Mouse (Mus musculus) left cerebral cortex, adult 8-10 months (tissue): ENCODE measurements around the gene Sptbn2. TPM values are rescaled to one million over a fixed set of nuclear protein-coding genes. Genes with fewer than 3 reads are reported as not detected.
"Not testable (repeated sequence)": the region's sequence is repeated elsewhere in the genome, so short reads cannot be mapped to it uniquely, and the experiment has no call there.

Source experiments
- DNase-seq, 2 experiments: peaks; one replicate each; pipeline ENCODE4 v3.0.0; 2022; ENCODE audit warnings: low spot score in 2 of 2
- total RNA-seq, 4 experiments: library from RNA; stranded (reverse); gene quantifications; 2 replicates each; pipeline ENCODE4 v1.2.4; 2022

Sptbn2 gene
- total RNA-seq, 4 experiments from 2014 or later, result 453 to 534 (median 492) TPM

GRCm38 (mm10) chr19:4720671-4721244, 9.8 kb downstream of the Sptbn2 start:
- DNase-seq, result no peak

- DNase-seq, result no peak
Observed at GRCm38 (mm10) chr19:4729186-4729585, 18.2 kb downstream of the Sptbn2 start.

- no peak for DNase-seq
Observed at GRCm38 (mm10) chr19:4733052-4733451, 22.1 kb downstream of the Sptbn2 start.

GRCm38 (mm10) chr19:4737866-4738265, 26.9 kb downstream of the Sptbn2 start:
- DNase-seq, result no peak

- no peak for DNase-seq
Observed at GRCm38 (mm10) chr19:4739053-4739452, 28.1 kb downstream of the Sptbn2 start.

- DNase-seq, result no peak
Observed at GRCm38 (mm10) chr19:4739762-4740161, 28.8 kb downstream of the Sptbn2 start.

GRCm38 (mm10) chr19:4741482-4741881, 30.5 kb downstream of the Sptbn2 start:
- DNase-seq, result no peak

- no peak for DNase-seq
Observed at GRCm38 (mm10) chr19:4742229-4742628, 31.3 kb downstream of the Sptbn2 start.

GRCm38 (mm10) chr19:4743524-4743923, 32.6 kb downstream of the Sptbn2 start:
- DNase-seq, result no peak

- no peak for DNase-seq
Observed at GRCm38 (mm10) chr19:4744026-4744425, 33.1 kb downstream of the Sptbn2 start.

GRCm38 (mm10) chr19:4745057-4745456, 34.1 kb downstream of the Sptbn2 start:
- DNase-seq, result no peak

- DNase-seq, result no peak
Observed at GRCm38 (mm10) chr19:4745681-4746080, 34.7 kb downstream of the Sptbn2 start.

- DNase-seq, result no peak
Observed at GRCm38 (mm10) chr19:4746611-4747010, 35.6 kb downstream of the Sptbn2 start.

- DNase-seq, result no peak
Observed at GRCm38 (mm10) chr19:4747631-4748312, 36.8 kb downstream of the Sptbn2 start.

GRCm38 (mm10) chr19:4748493-4748892, 37.5 kb downstream of the Sptbn2 start:
- no peak for DNase-seq

- no peak for DNase-seq
Observed at GRCm38 (mm10) chr19:4749975-4750374, 39.0 kb downstream of the Sptbn2 start.

- peak; percentile 80 to 84 for DNase-seq
Observed at GRCm38 (mm10) chr19:4755565-4756192, 44.7 kb downstream of the Sptbn2 start.

GRCm38 (mm10) chr19:4756193-4756911, 45.4 kb downstream of the Sptbn2 start, which contains the start of gene Rbm4b:
Rbm4b (plus strand) TSS chr19:4756497.
- peak; percentile 94 to 97 for DNase-seq

- no peak for DNase-seq
Observed at GRCm38 (mm10) chr19:4756921-4757320, 46.0 kb downstream of the Sptbn2 start.

- DNase-seq, result not testable (repeated sequence)
Observed at GRCm38 (mm10) chr19:4760544-4760943, 49.6 kb downstream of the Sptbn2 start.

- no peak for DNase-seq
Observed at GRCm38 (mm10) chr19:4762876-4763275, 51.9 kb downstream of the Sptbn2 start.
